Mouse (Mus musculus) midbrain, embryonic 16.5 days (tissue): Measurements from ENCODE around the gene Cyren. TPM values are rescaled to one million over a fixed set of nuclear protein-coding genes. Genes with fewer than 3 reads are reported as not detected.

ENCODE experiments used
- ATAC-seq: fragments of 200-750 bp; cut with Nextera tagmentation; 2 replicates; pipeline ENCODE4 v1.8.0; 2017; ENCODE audit warnings: moderate TSS enrichment
- H3K27ac ChIP-seq: fragments of 300-500 bp; sonication (generic); 2 replicates; pipeline ENCODE4 v1.5.1; 2014; ENCODE audit warnings: mild to moderate bottlenecking, low read length, mixed read lengths
- H3K27me3 ChIP-seq: fragments of 300-500 bp; sonication (generic); 2 replicates; pipeline ENCODE4 v1.6.1; 2014; ENCODE audit warnings: low read depth, low read length, mixed read lengths; ENCODE audit not compliant: control insufficient read depth, insufficient read depth
- H3K36me3 ChIP-seq: fragments of 300-500 bp; sonication (generic); 2 replicates; pipeline ENCODE4 v1.6.1; 2014; ENCODE audit warnings: mild to moderate bottlenecking, low read length, moderate library complexity, mixed read lengths; ENCODE audit not compliant: control insufficient read depth, insufficient read depth
- H3K4me1 ChIP-seq: fragments of 300-500 bp; sonication (generic); 2 replicates; pipeline ENCODE4 v1.6.1; 2014; ENCODE audit warnings: mild to moderate bottlenecking, low read length, mixed read lengths; ENCODE audit not compliant: control insufficient read depth, insufficient read depth
- H3K4me2 ChIP-seq: fragments of 300-500 bp; sonication (generic); 2 replicates; pipeline ENCODE4 v1.6.1; 2014; ENCODE audit warnings: mild to moderate bottlenecking, low read length, mixed read lengths
- H3K4me3 ChIP-seq: fragments of 300-500 bp; sonication (generic); 2 replicates; pipeline ENCODE4 v1.5.1; 2014; ENCODE audit warnings: low read depth, mild to moderate bottlenecking, low read length, moderate library complexity, mixed read lengths
- H3K9ac ChIP-seq: fragments of 300-500 bp; sonication (generic); 2 replicates; pipeline ENCODE4 v1.6.1; 2014; ENCODE audit warnings: low read depth, low read length, mixed read lengths
- H3K9me3 ChIP-seq: fragments of 300-500 bp; sonication (generic); replicated peaks from 2 replicates; pipeline ENCODE4 v1.6.1; 2014; ENCODE audit warnings: mild to moderate bottlenecking, low read length, mixed read lengths; ENCODE audit not compliant: control insufficient read depth, poor library complexity, severe bottlenecking
- WGBS: fragments of 180-500 bp; shearing (Covaris S2); extraction: QIAGEN DNeasy Blood & Tissue Kit; methylation state at CpG from one replicate; pipeline ENCODE4 v1.1.7; 2014; 5-methylcytosine and 5-hydroxymethylcytosine counted together
- polyA plus RNA-seq: library from polyadenylated mRNA; unstranded; fragments of >200 nt; fragmentation: Nextera tagmentation; extraction: Ambion mirVana; gene quantifications from 2 replicates; pipeline ENCODE4 v1.2.1, GENCODE M21; 2015

Gene Cyren
- 9.1 and 9.3 TPM in 2 replicates for polyA plus RNA-seq

- peaks cover 17% of the 10 kb centered on the region for H3K4me1 ChIP-seq
- peak within 1 kb of the TSS; percentile 91 for H3K27ac ChIP-seq
- peak within 1 kb of the TSS; percentile 74 for H3K4me2 ChIP-seq
- WGBS, result under 1% methylated on average over 52 of the region's 56 CpGs
- peaks cover 6% of the 10 kb centered on the region; the same call in 1 of the 2 replicates for H3K36me3 ChIP-seq
- H3K27me3 ChIP-seq, result no peaks in the 10 kb centered on the region
- no peaks in the 10 kb centered on the region for H3K9me3 ChIP-seq
- peak within 1 kb of the TSS; percentile 68 for H3K4me3 ChIP-seq
- ATAC-seq, result peak; percentile 94
- peak within 1 kb of the TSS; percentile 86 for H3K9ac ChIP-seq
These were observed at the start of gene Cyren for GRCm38 (mm10) chr6:34877509-34878321. Cyren (minus strand) TSS chr6:34878060.

- Histone ChIP-seq H3K4me1 (no peaks in the 10 kb centered on the region), H3K9ac (no peak overlapping the region), H3K27ac (no peak overlapping the region), H3K27me3 (no peaks in the 10 kb centered on the region), H3K4me2 (no peak overlapping the region), H3K9me3 (no peaks in the 10 kb centered on the region), H3K36me3 (no peaks in the 10 kb centered on the region), H3K4me3 (no peak overlapping the region)
- no peak for ATAC-seq
- WGBS, result 96% methylated on average over 8 of the region's 8 CpGs
These were observed 49.7 kb upstream of the Cyren start for GRCm38 (mm10) chr6:34927594-34927993.

GRCm38 (mm10) chr6:34927156-34927555 lies 49.3 kb upstream of the Cyren start:
- Histone ChIP-seq H3K9me3 (no peaks in the 10 kb centered on the region), H3K4me2 (no peak overlapping the region), H3K9ac (no peak overlapping the region), H3K27me3 (no peaks in the 10 kb centered on the region), H3K36me3 (no peaks in the 10 kb centered on the region), H3K4me3 (no peak overlapping the region), H3K27ac (no peak overlapping the region), H3K4me1 (no peaks in the 10 kb centered on the region)
- WGBS, result 40% methylated on average over 4 of the region's 4 CpGs
- ATAC-seq, result no peak

- 59% methylated on average over 13 of the region's 14 CpGs for WGBS
- Histone ChIP-seq H3K36me3 (no peaks in the 10 kb centered on the region), H3K9me3 (no peaks in the 10 kb centered on the region), H3K27ac (no peak overlapping the region), H3K4me1 (no peaks in the 10 kb centered on the region), H3K9ac (no peak overlapping the region), H3K27me3 (no peaks in the 10 kb centered on the region), H3K4me3 (no peak overlapping the region), H3K4me2 (no peak overlapping the region)
- no peak for ATAC-seq
These were observed 44.1 kb upstream of the Cyren start for GRCm38 (mm10) chr6:34921941-34922340.

- 97% methylated on average over 12 of the region's 12 CpGs for WGBS
These were observed 42.8 kb upstream of the Cyren start for GRCm38 (mm10) chr6:34920631-34921030.

GRCm38 (mm10) chr6:34919956-34920355 lies 42.1 kb upstream of the Cyren start, which contains the start of gene Stra8:
Stra8 (plus strand) TSS chr6:34920163.
- Histone ChIP-seq H3K4me2 (no peak within 1 kb of the TSS), H3K9ac (no peak within 1 kb of the TSS), H3K27me3 (no peaks in the 10 kb centered on the region), H3K36me3 (no peaks in the 10 kb centered on the region), H3K27ac (no peak within 1 kb of the TSS), H3K9me3 (no peaks in the 10 kb centered on the region), H3K4me1 (no peaks in the 10 kb centered on the region), H3K4me3 (no peak within 1 kb of the TSS)
- 54% methylated on average over 10 of the region's 10 CpGs for WGBS
- ATAC-seq, result no peak

More at GRCm38 (mm10) chr6:34920631-34921030, 42.8 kb upstream of the Cyren start:
- H3K4me2 ChIP-seq, result no peak overlapping the region
- no peaks in the 10 kb centered on the region for H3K27me3 ChIP-seq
- no peaks in the 10 kb centered on the region for H3K9me3 ChIP-seq
- H3K36me3 ChIP-seq, result no peaks in the 10 kb centered on the region
- H3K4me3 ChIP-seq, result no peak overlapping the region
- no peak overlapping the region for H3K27ac ChIP-seq
- no peak for ATAC-seq
- no peak overlapping the region for H3K9ac ChIP-seq
- H3K4me1 ChIP-seq, result no peaks in the 10 kb centered on the region

GRCm38 (mm10) chr6:34919146-34919545 lies 41.3 kb upstream of the Cyren start:
- H3K4me2 ChIP-seq, result no peak overlapping the region
- no peaks in the 10 kb centered on the region for H3K4me1 ChIP-seq
- H3K4me3 ChIP-seq, result no peak overlapping the region
- H3K9ac ChIP-seq, result no peak overlapping the region
- ATAC-seq, result no peak
- no peaks in the 10 kb centered on the region for H3K36me3 ChIP-seq
- no peaks in the 10 kb centered on the region for H3K27me3 ChIP-seq
- 88% methylated on average over 7 of the region's 7 CpGs for WGBS
- H3K27ac ChIP-seq, result no peak overlapping the region
- no peaks in the 10 kb centered on the region for H3K9me3 ChIP-seq

GRCm38 (mm10) chr6:34914462-34914861 lies 36.6 kb upstream of the Cyren start:
- H3K4me3 ChIP-seq, result no peak overlapping the region
- no peak overlapping the region for H3K27ac ChIP-seq
- H3K9ac ChIP-seq, result no peak overlapping the region
- no peak overlapping the region for H3K4me2 ChIP-seq
- no peaks in the 10 kb centered on the region for H3K9me3 ChIP-seq
- H3K36me3 ChIP-seq, result no peaks in the 10 kb centered on the region
- H3K4me1 ChIP-seq, result peaks cover 7% of the 10 kb centered on the region
- no peak for ATAC-seq
- no peaks in the 10 kb centered on the region for H3K27me3 ChIP-seq
- WGBS, result 82% methylated on average over 3 of the region's 3 CpGs

GRCm38 (mm10) chr6:34913341-34914040 lies 35.6 kb upstream of the Cyren start:
- no peak for ATAC-seq
- H3K9me3 ChIP-seq, result no peaks in the 10 kb centered on the region
- H3K27ac ChIP-seq, result no peak overlapping the region
- H3K36me3 ChIP-seq, result no peaks in the 10 kb centered on the region
- 87% methylated on average over 13 of the region's 13 CpGs for WGBS
- H3K9ac ChIP-seq, result no peak overlapping the region
- H3K4me3 ChIP-seq, result no peak overlapping the region
- H3K4me2 ChIP-seq, result no peak overlapping the region
- H3K4me1 ChIP-seq, result peaks cover 11% of the 10 kb centered on the region
- no peaks in the 10 kb centered on the region for H3K27me3 ChIP-seq
